Mouse (Mus musculus): ENCODE results near the gene Fkbp4.

DNA sequence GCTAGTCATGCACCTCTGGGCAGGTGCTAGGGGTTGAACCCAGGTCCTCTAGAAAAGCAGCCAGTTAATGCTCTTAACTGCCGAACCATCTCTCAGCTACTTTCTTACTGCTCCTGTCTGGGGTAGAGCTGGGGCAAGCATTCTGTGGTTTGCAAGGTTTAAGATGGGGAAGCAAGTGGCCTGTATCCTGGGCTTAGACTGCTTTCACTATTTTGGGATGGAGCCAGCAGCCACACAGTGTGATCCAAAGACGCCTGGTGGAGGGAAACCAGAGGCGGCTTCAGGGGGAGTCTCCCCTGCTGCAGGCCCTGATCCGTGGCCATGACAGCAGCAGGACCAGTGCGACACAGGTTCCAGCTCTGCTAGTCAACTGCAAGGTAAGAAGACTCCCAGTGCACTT lies 33.8 kb downstream of the Fkbp4 start:
- no peak for TF ChIP-seq CTCF (IDR thresholded peaks at IDR 0.05; ENCODE audit: low read depth)
- TF ChIP-seq EP300 (optimal IDR thresholded peaks at IDR 0.05): no peak
